Comparison of ENCODE assay signal across 42 mouse cellular contexts in the genomic region with DNA sequence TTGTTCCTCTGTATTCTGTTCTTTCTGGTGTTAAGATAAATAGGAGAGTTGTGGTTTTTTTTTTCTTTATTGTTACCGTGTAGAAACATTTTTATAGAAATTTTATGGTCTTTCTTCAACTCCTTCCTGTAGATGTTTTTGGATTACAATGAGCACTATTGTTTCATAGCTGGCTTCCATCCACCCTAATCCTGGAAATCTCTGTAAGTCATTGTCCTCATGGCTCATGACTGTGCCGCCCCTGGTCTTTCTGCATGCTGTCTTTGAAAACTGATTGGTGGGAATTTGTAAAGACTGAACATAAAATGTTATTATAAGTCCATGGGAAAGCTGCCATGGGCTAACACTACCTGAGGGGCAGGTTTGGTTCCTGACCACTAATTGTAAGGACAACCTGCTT. TPM values are rescaled to one million over a fixed set of nuclear protein-coding genes. Genes with fewer than 3 reads are reported as not detected.
DNase-seq lines count a peak whose midpoint lies in the region; ATAC-seq and TF ChIP-seq lines count a peak whose summit lies in the region.
"Had no signal": no experiment of that assay in that cellular context is flagged by ENCODE, and none has a peak within 500 bp of the region (broad histone marks: within the 10 kb centered on the region; RNA-seq: fewer than 3 reads in every experiment).

No protein-coding gene starts in this region.

- no peak overlapping the region for H3K9ac ChIP-seq in forebrain, embryonic 14.5 days (ENCODE audit: low read length)
- no peak overlapping the region for H3K9ac ChIP-seq in forebrain, embryonic 15.5 days (replicated peaks)
- H3K9ac ChIP-seq in forebrain, embryonic 16.5 days (replicated peaks; ENCODE audit: low read depth, low read length), result no peak overlapping the region
- H3K9ac ChIP-seq: embryonic facial prominence, embryonic 12.5 days; forebrain, embryonic 12.5 days; heart, embryonic 13.5 days; hindbrain, embryonic 15.5 days; limb, embryonic 13.5 days; liver, embryonic 12.5 days; liver, postnatal 0 days; midbrain, embryonic 12.5 days had no signal

- no peaks in the 10 kb centered on the region for H3K36me3 ChIP-seq in forebrain, embryonic 14.5 days (ENCODE audit: control insufficient read depth, insufficient read depth, low read length)
- no peaks in the 10 kb centered on the region for H3K36me3 ChIP-seq in forebrain, embryonic 15.5 days
- H3K36me3 ChIP-seq in forebrain, embryonic 16.5 days (ENCODE audit: control insufficient read depth, insufficient read depth), result no peaks in the 10 kb centered on the region
- H3K36me3 ChIP-seq: embryonic facial prominence, embryonic 12.5 days; forebrain, embryonic 12.5 days; heart, embryonic 13.5 days; hindbrain, embryonic 10.5 days; hindbrain, embryonic 15.5 days; limb, embryonic 13.5 days; liver, embryonic 12.5 days; midbrain, embryonic 12.5 days had no signal

- no peaks in the 10 kb centered on the region for H3K27me3 ChIP-seq in forebrain, embryonic 14.5 days (replicated peaks; ENCODE audit: control insufficient read depth, insufficient read depth, low read length)
- H3K27me3 ChIP-seq in forebrain, embryonic 15.5 days, result no peaks in the 10 kb centered on the region
- H3K27me3 ChIP-seq in forebrain, embryonic 16.5 days (replicated peaks; ENCODE audit: control insufficient read depth, insufficient read depth, low read length), result no peaks in the 10 kb centered on the region
- H3K27me3 ChIP-seq: embryonic facial prominence, embryonic 12.5 days; forebrain, embryonic 12.5 days; heart, embryonic 13.5 days; hindbrain, embryonic 15.5 days; limb, embryonic 13.5 days; liver, embryonic 12.5 days; midbrain, embryonic 12.5 days had no signal

- no peak for TF ChIP-seq CTCF in layer of hippocampus, adult 2 months (conservative IDR thresholded peaks at IDR 0.05)

- DNase-seq in forebrain, embryonic 14.5 days (ENCODE audit: low spot score), result peak; percentile 11
- no peak for DNase-seq in layer of hippocampus, adult 2 months (ENCODE audit: low spot score in 2 of 2)
- no peak for DNase-seq in layer of hippocampus, postnatal 36 days
- DNase-seq in Muller cell, postnatal 12 days (ENCODE audit: inconsistent ontology term), result peak; percentile 76
- DNase-seq in fibroblast of lung, adult 2 months (ENCODE audit: low read depth), result peak; percentile 52
- DNase-seq: adrenal gland, postnatal 25 days; cerebellum, adult 8-10 months; cerebellum, postnatal 36 days; gastrocnemius, postnatal 25 days; heart, postnatal 10 days; kidney, adult 11 months; kidney, postnatal 36 days; layer of hippocampus, adult 9-11 months; liver, postnatal 0 days; lung, postnatal 36 days; right cerebral cortex, postnatal 4 days; thymus, postnatal 4 days had no signal

- no peak overlapping the region for H3K27ac ChIP-seq in forebrain, embryonic 14.5 days (ENCODE audit: low read depth, low read length)
- no peak overlapping the region for H3K27ac ChIP-seq in forebrain, embryonic 15.5 days (replicated peaks)
- H3K27ac ChIP-seq in layer of hippocampus, adult 2 months, result peak overlapping the region; percentile 48
- H3K27ac ChIP-seq in forebrain, embryonic 16.5 days (ENCODE audit: low read length), result no peak overlapping the region
- H3K27ac ChIP-seq: embryonic facial prominence, embryonic 12.5 days; forebrain, embryonic 12.5 days; heart, embryonic 13.5 days; hindbrain, embryonic 10.5 days; hindbrain, embryonic 15.5 days; left cerebral cortex, adult 2 months; liver, embryonic 12.5 days; midbrain, embryonic 12.5 days; stomach, postnatal 0 days had no signal

- no peak overlapping the region for H3K4me3 ChIP-seq in forebrain, embryonic 14.5 days (ENCODE audit: low read depth, low read length)
- H3K4me3 ChIP-seq in forebrain, embryonic 15.5 days, result no peak overlapping the region
- peak overlapping the region; percentile 5; the same call in 1 of the 2 replicates for H3K4me3 ChIP-seq in layer of hippocampus, adult 2 months
- no peak overlapping the region for H3K4me3 ChIP-seq in forebrain, embryonic 16.5 days (replicated peaks; ENCODE audit: low read length)
- H3K4me3 ChIP-seq: embryonic facial prominence, embryonic 12.5 days; forebrain, embryonic 12.5 days; heart, embryonic 13.5 days; hindbrain, embryonic 10.5 days; hindbrain, embryonic 15.5 days; left cerebral cortex, adult 2 months; limb, embryonic 13.5 days; liver, embryonic 12.5 days; midbrain, embryonic 12.5 days had no signal

- no peak overlapping the region for H3K4me2 ChIP-seq in forebrain, embryonic 14.5 days (ENCODE audit: low read length)
- no peak overlapping the region for H3K4me2 ChIP-seq in forebrain, embryonic 15.5 days (replicated peaks)
- no peak overlapping the region for H3K4me2 ChIP-seq in forebrain, embryonic 16.5 days (ENCODE audit: low read length)
- H3K4me2 ChIP-seq: embryonic facial prominence, embryonic 12.5 days; forebrain, embryonic 12.5 days; heart, embryonic 13.5 days; hindbrain, embryonic 15.5 days; limb, embryonic 13.5 days; liver, embryonic 12.5 days; midbrain, embryonic 12.5 days had no signal

- H3K4me1 ChIP-seq in forebrain, embryonic 14.5 days (ENCODE audit: control insufficient read depth, insufficient read depth, low read length), result no peaks in the 10 kb centered on the region
- 0 out of 2 replicates have a peak, but pooled peaks cover 2% of the 10 kb centered on the region for H3K4me1 ChIP-seq in forebrain, embryonic 15.5 days
- H3K4me1 ChIP-seq in forebrain, embryonic 16.5 days (replicated peaks; ENCODE audit: control insufficient read depth, insufficient read depth, low read length), result no peaks in the 10 kb centered on the region
- H3K4me1 ChIP-seq: forebrain, embryonic 12.5 days; heart, embryonic 13.5 days; liver, embryonic 12.5 days; midbrain, embryonic 12.5 days had no signal

- no peaks in the 10 kb centered on the region for H3K9me3 ChIP-seq in forebrain, embryonic 14.5 days (replicated peaks; ENCODE audit: control insufficient read depth, low read length)
- no peaks in the 10 kb centered on the region for H3K9me3 ChIP-seq in forebrain, embryonic 15.5 days
- no peaks in the 10 kb centered on the region for H3K9me3 ChIP-seq in forebrain, embryonic 16.5 days (ENCODE audit: control insufficient read depth, low read length)
- H3K9me3 ChIP-seq: embryonic facial prominence, embryonic 12.5 days; forebrain, embryonic 12.5 days; heart, embryonic 13.5 days; hindbrain, embryonic 10.5 days; hindbrain, embryonic 15.5 days; limb, embryonic 13.5 days; liver, embryonic 12.5 days; midbrain, embryonic 12.5 days had no signal

- no peak for ATAC-seq in forebrain, embryonic 14.5 days
- ATAC-seq in forebrain, embryonic 15.5 days (replicated peaks), result no peak
- no peak for ATAC-seq in forebrain, embryonic 16.5 days
- ATAC-seq: inflammation-experienced regulatory T-cells, adult 6 months; liver, embryonic 12.5 days; liver, postnatal 0 days had no signal

- 38% methylated on average over 2 of the region's 2 CpGs for WGBS in forebrain, embryonic 14.5 days
- WGBS in forebrain, embryonic 15.5 days, result 50% methylated on average over 2 of the region's 2 CpGs
- WGBS in forebrain, embryonic 16.5 days, result 37% methylated on average over 2 of the region's 2 CpGs

RNA-seq across cellular contexts. Expression of a gene that starts 3.7 kb away (rescaled TPM):
- polyA plus RNA-seq in forebrain, embryonic 14.5 days (2014; fragmentation: Nextera tagmentation; extraction: Ambion mirVana), result not detected in 2 replicates
- polyA plus RNA-seq in forebrain, embryonic 15.5 days (2015; fragmentation: Nextera tagmentation; extraction: Ambion mirVana), result not detected in 2 replicates
- not detected for total RNA-seq in layer of hippocampus, adult 2 months (2021)
- total RNA-seq in layer of hippocampus, postnatal 36 days (2021), result not detected
- not detected in 2 replicates for polyA plus RNA-seq in forebrain, embryonic 16.5 days (2015; fragmentation: Nextera tagmentation; extraction: Ambion mirVana)
- total RNA-seq: adrenal gland, adult 18-20 months; adrenal gland, postnatal 25 days; gastrocnemius, adult 18-20 months; gastrocnemius, postnatal 25 days; heart, postnatal 10 days; left cerebral cortex, adult 2 months; left cerebral cortex, postnatal 25 days; megakaryocyte, adult 5-6 weeks; MEL had no signal
- polyA plus RNA-seq: embryonic facial prominence, embryonic 12.5 days; forebrain, embryonic 12.5 days; frontal cortex, adult 2 months; heart, embryonic 13.5 days; hindbrain, embryonic 10.5 days; hindbrain, embryonic 15.5 days; inflammation-experienced regulatory T-cells, adult 6 months; kidney, embryonic 16.5 days; limb, embryonic 13.5 days; liver, embryonic 12.5 days; liver, postnatal 0 days; lung, embryonic 16.5 days; midbrain, embryonic 12.5 days; neural tube, embryonic 11.5 days; spleen, adult 2 months; stomach, postnatal 0 days; thymus, postnatal 0 days had no signal

RNA-seq across cellular contexts. Expression of a gene that starts 22.7 kb away (rescaled TPM):
- polyA plus RNA-seq in forebrain, embryonic 14.5 days (2014; fragmentation: Nextera tagmentation; extraction: Ambion mirVana), result 8.2 and 13.6 TPM in 2 replicates
- polyA plus RNA-seq in forebrain, embryonic 15.5 days (2015; fragmentation: Nextera tagmentation; extraction: Ambion mirVana), result 12.9 and 14.1 TPM in 2 replicates
- total RNA-seq in layer of hippocampus, adult 2 months (2021), result 10 to 100 TPM; 49.5 to 51.9 TPM
- 10 to 100 TPM; 49.8 to 54.8 TPM for total RNA-seq in layer of hippocampus, postnatal 36 days (2021)
- 13.0 and 16.7 TPM in 2 replicates for polyA plus RNA-seq in forebrain, embryonic 16.5 days (2015; fragmentation: Nextera tagmentation; extraction: Ambion mirVana)

RNA-seq across cellular contexts. Expression of a gene that starts 36.3 kb away (rescaled TPM):
- polyA plus RNA-seq in forebrain, embryonic 14.5 days (2014; fragmentation: Nextera tagmentation; extraction: Ambion mirVana), result 0.54 TPM in 1 of 2 replicates, not detected in the other
- 0.42 TPM in 1 of 2 replicates, not detected in the other for polyA plus RNA-seq in forebrain, embryonic 15.5 days (2015; fragmentation: Nextera tagmentation; extraction: Ambion mirVana)
- total RNA-seq in layer of hippocampus, adult 2 months (2021), result not detected
- not detected for total RNA-seq in layer of hippocampus, postnatal 36 days (2021)
- polyA plus RNA-seq in forebrain, embryonic 16.5 days (2015; fragmentation: Nextera tagmentation; extraction: Ambion mirVana), result not detected in 2 replicates
- total RNA-seq: adrenal gland, adult 18-20 months; adrenal gland, postnatal 25 days; gastrocnemius, adult 18-20 months; gastrocnemius, postnatal 25 days; heart, postnatal 10 days; left cerebral cortex, adult 2 months; left cerebral cortex, postnatal 25 days; megakaryocyte, adult 5-6 weeks; MEL; neutrophil, adult 5-6 weeks had no signal
- polyA plus RNA-seq: forebrain, embryonic 12.5 days; heart, embryonic 13.5 days; inflammation-experienced regulatory T-cells, adult 6 months; kidney, embryonic 16.5 days; liver, embryonic 12.5 days; liver, postnatal 0 days; midbrain, embryonic 12.5 days; neural tube, embryonic 11.5 days; spleen, adult 2 months; thymus, postnatal 0 days had no signal

Comparison
In these comparisons a context has a peak if more than half of its experiments do, and no peak if none do; other contexts are left out.
1. DNase-seq: peak in forebrain, embryonic 14.5 days (single experiment), Muller cell, postnatal 12 days (single experiment) and fibroblast of lung, adult 2 months (single experiment); none in layer of hippocampus, adult 2 months (0 of 2) and layer of hippocampus, postnatal 36 days (0 of 2).